Mouse (Mus musculus) kidney, adult 2 months (tissue): ENCODE measurements around the gene Tbx3. TPM values are rescaled to one million over a fixed set of nuclear protein-coding genes. Genes with fewer than 3 reads are reported as not detected.

Experiments
- DNase-seq: peaks from one replicate; pipeline ENCODE4 v3.0.0; 2021
- H3K27ac ChIP-seq: fragments of 200-500 bp; 2 replicates; pipeline ENCODE4 v1.5.1; 2012; ENCODE audit warnings: low read depth, low read length, control low read depth, inconsistent platforms; ENCODE audit not compliant: insufficient read depth
- H3K27me3 ChIP-seq: fragments of 200-500 bp; replicated peaks from 2 replicates; pipeline ENCODE4 v1.6.1; 2012; ENCODE audit warnings: mild to moderate bottlenecking, moderate library complexity, low read length, inconsistent platforms; ENCODE audit not compliant: control insufficient read depth, insufficient read depth
- H3K36me3 ChIP-seq: fragments of 200-500 bp; 2 replicates; pipeline ENCODE4 v1.6.1; 2012; ENCODE audit warnings: mild to moderate bottlenecking, moderate library complexity, low read length, inconsistent platforms; ENCODE audit not compliant: control insufficient read depth, insufficient read depth
- H3K4me1 ChIP-seq: fragments of 200-500 bp; 2 replicates; pipeline ENCODE4 v1.6.1; 2011; ENCODE audit warnings: low read length; ENCODE audit not compliant: control insufficient read depth, insufficient read depth
- H3K4me3 ChIP-seq: fragments of 200-500 bp; 2 replicates; pipeline ENCODE4 v1.5.1; 2011; ENCODE audit warnings: mild to moderate bottlenecking, low read depth, low read length, control low read depth; ENCODE audit not compliant: insufficient read depth
- CTCF ChIP-seq: fragments of 200-500 bp; conservative IDR thresholded peaks from 2 replicates; pipeline ENCODE4 v1.5.1; 2011; ENCODE audit warnings: low read depth, mild to moderate bottlenecking, control low read depth, low read length, moderate library complexity, mixed read lengths; ENCODE audit not compliant: insufficient read depth, insufficient read length
- POLR2A ChIP-seq: fragments of 200-500 bp; IDR thresholded peaks from one replicate; pipeline ENCODE4 v1.6.1; 2011; ENCODE audit warnings: low read depth, low read length, control low read depth
- WGBS: fragments of 180-500 bp; shearing (Covaris S2); methylation state at CpG from one replicate; pipeline ENCODE4 v1.1.7; 2018; 5-methylcytosine and 5-hydroxymethylcytosine counted together
- polyA plus RNA-seq: library from polyadenylated mRNA; depleted of rRNA; stranded (reverse); fragments of >200 nt; gene quantifications from 2 replicates; pipeline ENCODE4 v1.2.3, GENCODE M21; 2012

Gene Tbx3
- polyA plus RNA-seq, 1 experiment, result 6.9 TPM

DNA sequence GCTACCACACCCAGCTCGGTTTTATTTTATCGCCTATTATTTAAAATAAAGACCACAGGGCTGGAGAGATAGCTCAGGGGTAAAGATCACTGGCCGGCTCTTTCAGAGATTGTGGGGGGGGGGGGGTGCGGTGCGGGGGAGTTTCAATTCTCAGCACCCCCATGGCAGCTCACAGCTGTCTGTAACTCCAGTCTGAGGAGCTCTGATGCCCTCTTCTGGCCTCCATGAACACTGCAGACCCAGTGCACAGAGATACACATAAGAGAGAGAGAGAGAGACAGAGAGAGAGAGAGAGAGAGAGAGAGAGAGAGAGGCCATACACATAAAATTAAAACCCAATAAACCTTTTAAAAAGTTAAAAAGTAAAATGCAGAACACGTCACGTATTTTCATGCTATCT, 34.4 kb downstream of the Tbx3 start:
- Histone ChIP-seq H3K27me3 (no peaks in the 10 kb centered on the region), H3K4me3 (no peak overlapping the region), H3K4me1 (no peaks in the 10 kb centered on the region), H3K27ac (no peak overlapping the region), H3K36me3 (no peaks in the 10 kb centered on the region)
- TF ChIP-seq POLR2A (no peak), CTCF (no peak)
- 77% methylated on average over 7 of the region's 7 CpGs for WGBS
- no peak for DNase-seq

DNA sequence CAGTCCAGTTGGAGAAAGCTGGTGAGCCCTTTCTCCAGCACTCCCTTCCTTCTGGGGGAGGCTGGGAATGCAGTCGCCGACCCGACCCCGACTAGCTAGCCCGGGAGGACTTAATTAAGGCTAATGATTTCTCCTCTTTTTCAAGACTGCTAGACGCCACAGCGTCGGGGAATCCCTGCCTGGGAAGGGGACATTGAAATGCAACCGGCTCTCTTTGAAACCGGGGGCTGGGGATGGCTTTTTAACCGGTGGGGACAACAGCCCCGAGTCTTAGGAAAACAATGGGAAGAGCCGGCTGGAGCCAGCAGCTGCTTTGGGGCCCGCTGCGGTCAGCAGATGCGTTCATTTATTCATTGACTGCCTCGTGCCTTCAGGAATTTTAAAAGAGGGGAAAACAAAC, 36.0 kb downstream of the Tbx3 start:
- H3K4me3 ChIP-seq, result no peak overlapping the region
- 3% methylated on average over 17 of the region's 17 CpGs for WGBS
- DNase-seq, result no peak

DNA sequence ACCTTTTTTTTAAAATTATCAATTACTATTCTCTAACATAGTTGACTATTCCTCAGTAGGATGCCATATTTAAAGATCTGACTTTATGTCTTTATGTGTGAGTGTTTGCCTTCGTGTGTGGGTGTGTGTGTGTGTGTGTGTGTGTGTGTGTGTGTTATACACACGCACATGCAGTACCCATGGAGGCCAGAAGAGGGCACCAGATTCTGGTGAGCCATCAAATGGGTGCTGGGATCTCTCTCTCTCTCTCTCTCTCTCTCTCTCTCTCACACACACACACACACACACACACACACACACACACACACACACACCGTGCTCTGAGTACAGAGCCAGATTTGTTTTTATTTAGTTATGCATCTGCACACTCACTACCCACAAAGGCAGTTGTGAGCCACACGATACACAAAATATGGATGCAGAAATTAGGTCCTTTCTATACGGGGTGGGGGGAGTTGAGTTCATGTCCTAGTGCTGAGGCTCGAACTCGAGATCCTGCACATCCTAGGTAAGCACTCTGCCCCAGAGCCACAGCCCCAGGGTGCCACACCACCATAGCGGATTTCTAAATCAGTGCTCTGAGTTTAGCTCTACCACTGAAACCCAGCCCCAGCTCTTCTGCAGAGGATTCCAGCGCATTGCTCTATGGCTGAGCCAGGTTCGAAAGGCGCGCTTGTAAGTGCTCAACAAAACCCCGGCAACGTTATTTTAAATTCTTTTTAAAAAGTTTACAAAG, 38.5 kb downstream of the Tbx3 start:
- Histone ChIP-seq H3K4me1 (no peaks in the 10 kb centered on the region), H3K27ac (no peak overlapping the region), H3K36me3 (no peaks in the 10 kb centered on the region), H3K27me3 (no peaks in the 10 kb centered on the region), H3K4me3 (no peak overlapping the region)
- TF ChIP-seq CTCF, result no peak
- TF ChIP-seq POLR2A, result no peak
- no peak for DNase-seq
- WGBS, result 90% methylated on average over 14 of the region's 14 CpGs

More for the DNA sequence above, 36.0 kb downstream of the Tbx3 start:
- Histone ChIP-seq H3K4me1 (no peaks in the 10 kb centered on the region), H3K27ac (no peak overlapping the region), H3K27me3 (no peaks in the 10 kb centered on the region), H3K36me3 (no peaks in the 10 kb centered on the region)
- TF ChIP-seq POLR2A (no peak), CTCF (no peak)

DNA sequence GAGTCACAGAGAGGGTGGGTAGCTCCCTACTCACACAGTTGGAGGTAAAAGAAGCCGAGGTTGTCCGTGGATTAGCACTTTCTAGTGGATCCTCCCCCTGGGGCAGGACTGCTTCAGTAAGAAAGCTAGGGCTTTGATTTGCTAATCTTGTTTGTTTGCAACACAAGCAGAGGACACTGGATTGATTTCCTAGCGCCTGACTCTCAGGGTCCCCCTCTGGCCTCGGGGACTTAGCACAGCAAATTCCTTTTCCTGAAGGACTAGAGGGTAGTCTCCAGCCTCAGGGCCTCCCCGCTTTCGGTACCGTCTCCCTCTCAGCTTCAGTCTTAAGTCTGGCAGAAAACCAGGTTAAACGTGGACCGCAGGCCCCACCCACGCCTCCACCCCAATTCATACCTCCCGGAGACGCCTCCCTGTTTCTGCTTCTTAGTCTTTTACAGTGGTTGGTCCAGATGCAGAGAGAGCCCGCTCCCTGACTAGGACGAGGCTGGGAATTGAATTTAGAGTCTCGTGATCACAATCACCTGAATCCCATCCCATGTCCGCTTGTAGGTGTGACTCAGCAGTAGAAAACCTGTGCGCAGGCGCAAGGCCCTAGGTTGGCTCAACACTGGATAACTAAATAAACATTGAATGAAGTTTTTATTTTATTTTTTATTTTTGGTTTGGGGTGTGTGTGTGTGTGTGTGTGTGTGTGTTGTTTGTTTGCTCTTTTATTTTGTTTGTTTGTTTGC, 39.5 kb downstream of the Tbx3 start:
- H3K4me3 ChIP-seq, result no peak overlapping the region
- 33% methylated on average over 18 of the region's 18 CpGs for WGBS
- no peaks in the 10 kb centered on the region for H3K27me3 ChIP-seq
- DNase-seq, result no peak
- H3K4me1 ChIP-seq, result no peaks in the 10 kb centered on the region
- H3K27ac ChIP-seq, result no peak overlapping the region
- TF ChIP-seq POLR2A, result no peak
- TF ChIP-seq CTCF, result no peak
- no peaks in the 10 kb centered on the region for H3K36me3 ChIP-seq

DNA sequence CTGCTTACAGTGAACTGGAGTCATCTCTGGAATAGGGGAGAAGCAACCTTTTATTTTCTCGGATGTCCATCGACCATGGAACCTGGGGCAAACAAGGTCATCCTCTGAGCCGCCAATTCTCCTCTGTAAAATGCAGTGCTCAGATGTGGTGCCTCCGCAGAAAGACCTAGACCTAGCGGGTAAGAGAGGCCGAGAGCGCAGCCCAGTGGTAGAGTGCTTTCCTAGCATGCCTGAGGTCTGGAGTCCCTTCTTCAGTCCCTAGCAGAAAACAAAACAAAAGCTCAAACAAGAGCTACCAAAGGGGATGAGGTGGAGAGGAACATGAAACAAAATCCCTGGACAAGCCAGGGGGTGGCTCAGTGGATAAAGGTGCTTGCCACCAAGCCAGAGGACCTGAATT, 40.3 kb downstream of the Tbx3 start:
- DNase-seq, result no peak
- TF ChIP-seq POLR2A (no peak), CTCF (no peak)
- Histone ChIP-seq H3K27ac (no peak overlapping the region), H3K27me3 (no peaks in the 10 kb centered on the region), H3K4me3 (no peak overlapping the region), H3K36me3 (no peaks in the 10 kb centered on the region), H3K4me1 (no peaks in the 10 kb centered on the region)
- WGBS, result 48% methylated on average over 7 of the region's 7 CpGs

DNA sequence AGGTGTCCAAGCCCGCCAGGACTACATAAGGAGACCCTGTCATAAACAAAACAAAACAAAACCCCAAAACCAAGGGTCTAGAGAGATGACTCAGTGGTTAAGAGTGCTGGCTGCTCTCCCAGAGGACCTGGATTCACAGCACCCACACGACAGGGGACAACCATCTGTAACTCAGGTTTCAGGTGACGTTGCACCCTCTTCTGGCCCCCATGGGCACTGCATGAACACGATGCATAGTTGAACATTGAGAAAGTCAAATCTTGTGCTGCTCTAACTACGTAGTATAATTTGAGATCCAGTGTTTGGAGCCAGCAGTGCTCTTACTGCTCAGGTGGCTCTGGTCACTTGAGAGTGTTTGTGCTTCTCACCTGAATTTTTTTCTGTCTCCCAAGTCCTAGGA, 41.2 kb downstream of the Tbx3 start:
- Histone ChIP-seq H3K27ac (no peak overlapping the region), H3K27me3 (no peaks in the 10 kb centered on the region), H3K36me3 (no peaks in the 10 kb centered on the region), H3K4me1 (no peaks in the 10 kb centered on the region), H3K4me3 (no peak overlapping the region)
- no peak for DNase-seq
- TF ChIP-seq POLR2A (no peak), CTCF (no peak)
- 94% methylated on average over 5 of the region's 5 CpGs for WGBS

DNA sequence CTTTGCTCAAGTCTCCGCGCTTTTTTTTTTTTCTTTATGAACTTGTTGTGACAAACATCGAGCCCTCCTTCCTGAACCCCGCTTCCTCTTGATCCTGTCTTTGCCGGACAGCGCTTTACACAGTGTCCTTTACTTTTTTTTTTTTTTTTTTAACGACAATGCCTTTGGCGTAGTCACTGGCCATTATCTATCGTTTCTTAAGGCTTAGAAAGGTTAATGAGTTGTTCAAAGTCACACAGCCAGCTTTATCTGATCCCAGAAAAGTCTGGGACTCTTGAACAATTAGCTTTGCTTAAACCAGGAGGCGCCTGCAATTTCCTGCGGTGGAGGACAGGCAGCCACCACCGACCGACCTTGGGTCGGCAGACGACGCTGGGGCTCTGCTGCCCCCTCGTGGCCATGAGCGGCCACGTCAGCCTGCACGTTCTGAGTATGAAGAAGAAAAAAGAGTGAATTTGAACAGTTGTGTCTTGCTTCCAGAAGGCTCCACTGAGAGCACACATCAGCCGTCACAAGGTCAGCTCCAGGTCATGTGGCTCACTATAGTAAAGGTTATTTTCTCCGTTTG, 42.3 kb downstream of the Tbx3 start:
- TF ChIP-seq POLR2A, result no peak
- TF ChIP-seq CTCF, result peak; percentile 91
- Histone ChIP-seq H3K4me3 (no peak overlapping the region), H3K4me1 (no peaks in the 10 kb centered on the region), H3K36me3 (no peaks in the 10 kb centered on the region), H3K27me3 (no peaks in the 10 kb centered on the region), H3K27ac (no peak overlapping the region)
- 6% methylated on average over 22 of the region's 22 CpGs for WGBS
- peak; percentile 74 for DNase-seq
